Mouse (Mus musculus) heart, embryonic 14.5 days (tissue): ENCODE results near the gene Dgkz. TPM values are rescaled to one million over a fixed set of nuclear protein-coding genes. Genes with fewer than 3 reads are reported as not detected.

ENCODE experiments used
- ATAC-seq: fragments of 200-750 bp; cut with Nextera tagmentation; 2 replicates; pipeline ENCODE4 v1.8.0; 2017; ENCODE audit warnings: low read depth, moderate TSS enrichment; ENCODE audit not compliant: insufficient number of reproducible peaks, insufficient read depth, low FRiP score
- H3K27ac ChIP-seq, 2 experiments: fragments of 200-500 bp in 1 of 2; fragments of 300-500 bp in 1 of 2; sonication (generic) in 1 of 2; replicated peaks in 1 of 2; 2 replicates each; pipeline ENCODE4 v1.5.1; 2012 to 2014; ENCODE audit warnings: low read depth in 2 of 2, low read length in 2 of 2, control low read depth in 1 of 2, mild to moderate bottlenecking in 1 of 2, mixed read lengths in 1 of 2; ENCODE audit not compliant: control insufficient read depth in 1 of 2, insufficient read depth in 1 of 2
- H3K27me3 ChIP-seq: fragments of 300-500 bp; sonication (generic); 2 replicates; pipeline ENCODE4 v1.6.1; 2014; ENCODE audit warnings: mild to moderate bottlenecking, low read length, control low read depth; ENCODE audit not compliant: control insufficient read depth, insufficient read depth
- H3K36me3 ChIP-seq: fragments of 300-500 bp; sonication (generic); 2 replicates; pipeline ENCODE4 v1.6.1; 2014; ENCODE audit warnings: mild to moderate bottlenecking, control low read depth, low read length, mixed read lengths; ENCODE audit not compliant: control insufficient read depth, insufficient read depth
- H3K4me1 ChIP-seq, 2 experiments: fragments of 200-500 bp in 1 of 2; fragments of 300-500 bp in 1 of 2; sonication (generic) in 1 of 2; 2 replicates each; pipeline ENCODE4 v1.6.1; 2012 to 2014; ENCODE audit warnings: low read length in 2 of 2, control low read depth in 1 of 2, mixed read lengths in 1 of 2; ENCODE audit not compliant: control insufficient read depth in 2 of 2, insufficient read depth in 2 of 2
- H3K4me2 ChIP-seq: fragments of 300-500 bp; sonication (generic); 2 replicates; pipeline ENCODE4 v1.6.1; 2014; ENCODE audit warnings: mild to moderate bottlenecking, low read length
- H3K4me3 ChIP-seq, 2 experiments: fragments of 200-500 bp in 1 of 2; fragments of 300-500 bp in 1 of 2; sonication (generic) in 1 of 2; 2 replicates each; pipeline ENCODE4 v1.5.1; 2012 to 2014; ENCODE audit warnings: low read length in 2 of 2, mild to moderate bottlenecking in 2 of 2, control low read depth in 1 of 2, low read depth in 1 of 2, moderate library complexity in 1 of 2; ENCODE audit not compliant: control insufficient read depth in 1 of 2, insufficient read depth in 1 of 2
- H3K9ac ChIP-seq: fragments of 300-500 bp; sonication (generic); 2 replicates; pipeline ENCODE4 v1.6.1; 2014; ENCODE audit warnings: mild to moderate bottlenecking, low read length
- H3K9me3 ChIP-seq: fragments of 300-500 bp; sonication (generic); 2 replicates; pipeline ENCODE4 v1.6.1; 2016; ENCODE audit warnings: low read length, control low read depth; ENCODE audit not compliant: control insufficient read depth
- WGBS: fragments of 180-500 bp; shearing (Covaris S2); extraction: QIAGEN DNeasy Blood & Tissue Kit; methylation state at CpG from one replicate; pipeline ENCODE4 v1.1.7; 2014; 5-methylcytosine and 5-hydroxymethylcytosine counted together
- microRNA-seq: library from miRNA; unstranded; fragments of <30 nt; microRNA quantifications from one replicate; pipeline ENCODE4, GENCODE M21; 2016
- polyA plus RNA-seq: library from polyadenylated mRNA; unstranded; fragments of >200 nt; fragmentation: Nextera tagmentation; extraction: Ambion mirVana; gene quantifications from 2 replicates; pipeline ENCODE4 v1.2.1, GENCODE M21; 2014

Dgkz gene
- polyA plus RNA-seq, 1 experiment from 2014 or later = 47.8 TPM

DNA sequence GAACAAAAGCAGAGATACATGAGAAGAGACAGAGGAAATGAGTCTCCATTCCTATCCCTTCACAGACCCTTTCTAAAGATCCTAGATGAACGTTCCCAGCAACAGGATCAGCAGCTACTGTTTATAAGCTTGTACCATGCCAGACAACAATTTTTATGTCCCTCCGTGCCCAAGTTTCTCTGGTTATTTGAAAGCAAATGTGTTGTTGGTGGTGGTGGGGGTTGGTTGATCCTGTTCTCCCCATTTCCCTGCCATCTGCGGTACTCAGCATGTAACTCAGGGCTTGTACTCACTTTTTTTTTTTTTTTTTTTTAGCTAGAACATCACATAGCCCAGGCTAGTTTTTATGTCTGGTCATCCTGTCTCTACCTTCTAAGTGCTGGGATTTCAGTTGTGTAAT, 76.5 kb downstream of the Dgkz start:
- no peak overlapping the region for H3K9ac ChIP-seq
- no peak overlapping the region for H3K27ac ChIP-seq
- H3K4me1 ChIP-seq = no peaks in the 10 kb centered on the region
- no peak overlapping the region for H3K4me2 ChIP-seq
- H3K27me3 ChIP-seq = no peaks in the 10 kb centered on the region
- no peaks in the 10 kb centered on the region for H3K9me3 ChIP-seq
- H3K36me3 ChIP-seq = peaks cover 25% of the 10 kb centered on the region
- no peak overlapping the region for H3K4me3 ChIP-seq
- ATAC-seq = no peak
- WGBS = 91% methylated on average over 3 of the region's 3 CpGs

DNA sequence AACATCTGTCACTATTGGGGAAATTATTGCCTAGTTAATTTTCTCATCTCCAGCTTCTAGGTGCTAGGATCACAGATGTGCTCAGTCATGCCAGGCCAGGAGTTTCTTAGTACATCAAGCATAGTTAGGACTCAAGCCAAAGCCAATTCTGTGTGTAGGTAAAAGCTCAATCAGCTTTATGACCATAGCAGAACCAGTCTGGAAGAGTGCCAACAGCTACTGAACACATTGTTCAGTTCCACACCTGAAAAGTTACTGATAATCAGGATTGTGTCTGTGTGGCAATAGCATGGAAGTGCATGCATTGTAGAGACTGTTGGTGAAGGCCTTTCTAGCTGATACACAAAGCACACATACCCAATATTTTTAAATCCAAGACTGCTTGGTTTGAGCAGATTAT, 77.7 kb downstream of the Dgkz start:
- H3K27ac ChIP-seq = no peak overlapping the region
- H3K9ac ChIP-seq = no peak overlapping the region
- no peaks in the 10 kb centered on the region for H3K4me1 ChIP-seq
- ATAC-seq = no peak
- peaks cover 25% of the 10 kb centered on the region for H3K36me3 ChIP-seq
- no peaks in the 10 kb centered on the region for H3K27me3 ChIP-seq
- H3K4me3 ChIP-seq = no peak overlapping the region
- no peak overlapping the region for H3K4me2 ChIP-seq
- H3K9me3 ChIP-seq = no peaks in the 10 kb centered on the region

DNA sequence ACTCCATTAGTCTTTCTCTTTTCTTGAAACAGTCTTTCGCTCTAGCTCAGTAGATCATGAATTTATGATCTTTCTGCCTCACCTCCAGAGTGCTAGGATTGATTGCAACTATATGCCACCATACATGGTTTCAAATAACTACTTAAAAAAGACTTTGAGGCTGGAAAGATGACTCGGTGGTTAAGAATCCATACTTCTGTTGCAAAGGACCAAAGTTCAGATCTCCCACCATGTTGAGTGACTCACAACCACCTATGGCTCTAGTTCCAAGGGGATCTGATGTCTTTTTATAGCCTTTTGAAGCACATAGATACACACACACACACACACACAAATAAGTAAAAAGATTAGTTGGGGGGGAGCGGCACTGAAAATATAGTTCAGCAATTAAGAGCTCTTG, 80.3 kb downstream of the Dgkz start:
- 90% methylated on average over 3 of the region's 3 CpGs for WGBS
- H3K4me1 ChIP-seq = no peaks in the 10 kb centered on the region
- no peak for ATAC-seq
- no peak overlapping the region for H3K27ac ChIP-seq
- H3K4me3 ChIP-seq = no peak overlapping the region
- H3K4me2 ChIP-seq = no peak overlapping the region
- H3K9ac ChIP-seq = no peak overlapping the region
- H3K27me3 ChIP-seq = no peaks in the 10 kb centered on the region
- peaks cover 18% of the 10 kb centered on the region for H3K36me3 ChIP-seq
- no peaks in the 10 kb centered on the region for H3K9me3 ChIP-seq

DNA sequence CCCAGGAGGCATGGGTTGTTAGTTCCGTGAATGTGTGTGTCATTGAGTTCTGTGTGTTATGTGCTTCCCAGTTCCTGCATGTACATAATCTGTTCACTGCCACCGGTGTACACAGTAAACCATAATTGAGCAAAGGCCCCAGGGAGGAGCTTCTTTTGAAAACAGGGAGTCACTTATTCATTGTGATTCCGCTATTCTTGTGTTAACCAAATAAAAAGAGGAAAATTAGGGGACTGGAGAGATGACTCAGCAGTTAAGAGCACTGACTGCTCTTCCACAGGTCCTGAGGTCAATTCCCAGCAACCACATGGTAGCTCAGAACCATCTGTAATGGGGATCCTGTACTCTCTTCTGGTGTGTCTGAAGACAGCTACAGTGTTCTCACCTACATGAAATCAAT, 80.9 kb downstream of the Dgkz start:
- Histone ChIP-seq H3K9ac (no peak overlapping the region), H3K4me1 (no peaks in the 10 kb centered on the region), H3K4me3 (no peak overlapping the region), H3K27ac (no peak overlapping the region), H3K4me2 (no peak overlapping the region), H3K27me3 (no peaks in the 10 kb centered on the region), H3K9me3 (no peaks in the 10 kb centered on the region), H3K36me3 (peaks cover 11% of the 10 kb centered on the region; the same call in 1 of the 2 replicates)
- WGBS = 90% methylated on average over 3 of the region's 3 CpGs
- ATAC-seq = no peak

DNA sequence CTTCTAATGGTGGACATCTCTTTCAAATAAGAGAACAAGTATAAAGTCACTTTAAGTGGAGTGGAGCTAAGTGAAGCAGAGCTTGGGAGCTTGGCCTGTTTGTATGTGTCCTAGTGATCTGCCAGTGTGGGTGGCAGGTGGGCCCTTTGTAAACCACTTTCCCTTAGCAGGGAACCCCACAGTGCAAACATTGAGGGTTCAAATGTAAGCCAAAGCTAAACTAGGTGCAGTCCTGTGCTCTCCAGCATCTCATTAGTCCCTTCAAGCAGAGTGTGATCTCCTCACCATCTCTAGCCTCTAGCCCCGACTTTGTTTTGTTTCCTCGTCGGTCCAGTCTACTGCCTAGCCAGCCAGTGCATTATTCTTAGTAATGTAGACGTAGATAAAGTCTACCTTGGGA, 91.0 kb downstream of the Dgkz start:
- H3K9ac ChIP-seq = no peak overlapping the region
- H3K4me3 ChIP-seq = no peak overlapping the region
- H3K4me1 ChIP-seq = no peaks in the 10 kb centered on the region
- H3K27me3 ChIP-seq = no peaks in the 10 kb centered on the region
- H3K9me3 ChIP-seq = no peaks in the 10 kb centered on the region
- H3K27ac ChIP-seq = no peak overlapping the region
- H3K4me2 ChIP-seq = no peak overlapping the region
- WGBS = 77% methylated on average over 4 of the region's 4 CpGs
- peaks cover 25% of the 10 kb centered on the region for H3K36me3 ChIP-seq
- ATAC-seq = no peak

DNA sequence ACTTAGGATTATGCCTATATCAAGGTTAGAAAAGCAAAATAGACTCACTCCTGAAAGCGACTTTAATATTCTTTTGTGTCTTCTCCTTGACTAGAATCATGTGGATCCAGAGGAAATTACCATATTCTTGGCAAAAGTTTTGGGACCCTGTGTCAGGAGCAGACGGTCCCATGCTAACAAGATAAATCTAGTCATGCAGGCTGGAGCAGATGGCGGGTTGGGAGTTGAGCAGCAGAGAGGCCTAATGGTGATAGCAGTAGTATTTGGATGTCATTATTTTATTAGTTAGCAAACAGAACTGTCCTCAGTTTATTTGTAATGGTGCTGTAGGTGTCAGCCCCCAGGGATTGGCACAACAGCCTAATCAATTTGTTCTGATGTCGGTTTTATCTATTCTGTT, 91.7 kb downstream of the Dgkz start:
- no peaks in the 10 kb centered on the region for H3K27me3 ChIP-seq
- H3K36me3 ChIP-seq = peaks cover 23% of the 10 kb centered on the region
- H3K4me3 ChIP-seq = no peak overlapping the region
- H3K27ac ChIP-seq = no peak overlapping the region
- no peaks in the 10 kb centered on the region for H3K9me3 ChIP-seq
- 69% methylated on average over 4 of the region's 4 CpGs for WGBS
- H3K4me2 ChIP-seq = no peak overlapping the region
- no peak for ATAC-seq
- H3K4me1 ChIP-seq = no peaks in the 10 kb centered on the region
- no peak overlapping the region for H3K9ac ChIP-seq

Small RNA genes within 50 kb of the gene (microRNA-seq; reads per million reads assigned to microRNA genes)
- gene Mir6999 = not detected

Other genes with a start within 250 kb of the Dgkz start
- 10.5 and 11.6 TPM in 2 replicates for gene Ambra1, start 245.7 kb downstream of the Dgkz start, polyA plus RNA-seq
- not detected in 2 replicates for gene Chrm4, start 48.6 kb downstream of the Dgkz start, polyA plus RNA-seq
- gene Mdk, start 43.6 kb downstream of the Dgkz start, polyA plus RNA-seq = 352 and 435 TPM in 2 replicates
- gene Gm9821, start 30.2 kb downstream of the Dgkz start, polyA plus RNA-seq = 2.8 and 3.5 TPM in 2 replicates
- 8.8 and 10.2 TPM in 2 replicates for gene Creb3l1, start 48.6 kb upstream of the Dgkz start, polyA plus RNA-seq
- gene Phf21a, start 117.3 kb upstream of the Dgkz start, polyA plus RNA-seq = 17.7 and 20.2 TPM in 2 replicates